In the genomic region with DNA sequence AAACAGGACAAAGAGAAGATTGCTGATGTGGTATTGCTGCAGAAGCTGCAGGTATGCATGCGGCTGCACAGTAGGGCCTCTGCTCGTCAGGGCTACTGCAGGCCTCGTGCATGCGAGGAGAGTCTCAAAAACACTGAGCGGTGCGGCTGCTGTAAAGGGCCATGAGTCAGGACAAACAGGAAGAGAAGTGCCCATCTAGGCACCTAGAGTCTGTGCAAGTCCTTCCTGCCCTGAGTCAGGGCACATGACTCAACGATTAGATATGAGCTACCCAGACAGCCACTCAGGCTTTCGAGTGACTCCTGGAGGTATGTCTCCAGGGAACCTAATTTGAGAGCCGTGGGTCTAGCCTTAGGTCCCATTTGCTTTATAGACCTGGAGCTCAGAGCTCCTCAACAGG, we compare ENCODE assay signal across 9 mouse cellular contexts. TPM values are rescaled to one million over a fixed set of nuclear protein-coding genes. Genes with fewer than 3 reads are reported as not detected.
DNase-seq lines count a peak whose midpoint lies in the region.
"Had no signal": no experiment of that assay in that cellular context is flagged by ENCODE, and none has a peak within 500 bp of the region (broad histone marks: within the 10 kb centered on the region; RNA-seq: fewer than 3 reads in every experiment).

No protein-coding gene starts in this region.

- H3K4me3 ChIP-seq in heart, embryonic 10.5 days = no peak overlapping the region
- no peak overlapping the region for H3K4me3 ChIP-seq in limb, embryonic 10.5 days
- no peak overlapping the region for H3K4me3 ChIP-seq in forebrain, embryonic 10.5 days

- 48% methylated on average over 9 of the region's 9 CpGs for WGBS in heart, embryonic 10.5 days
- 81% methylated on average over 9 of the region's 9 CpGs for WGBS in limb, embryonic 10.5 days
- WGBS in forebrain, embryonic 10.5 days = 87% methylated on average over 9 of the region's 9 CpGs

- no peaks in the 10 kb centered on the region for H3K27me3 ChIP-seq in heart, embryonic 10.5 days (ENCODE audit: insufficient read depth, poor library complexity, severe bottlenecking)
- H3K27me3 ChIP-seq in limb, embryonic 10.5 days (ENCODE audit: low read depth, poor library complexity, severe bottlenecking) = no peaks in the 10 kb centered on the region
- no peaks in the 10 kb centered on the region for H3K27me3 ChIP-seq in forebrain, embryonic 10.5 days (ENCODE audit: poor library complexity, severe bottlenecking)

- 0 out of 2 replicates have a peak, but pooled peaks cover 2% of the 10 kb centered on the region for H3K36me3 ChIP-seq in heart, embryonic 10.5 days
- no peaks in the 10 kb centered on the region for H3K36me3 ChIP-seq in limb, embryonic 10.5 days
- H3K36me3 ChIP-seq in forebrain, embryonic 10.5 days (replicated peaks) = no peaks in the 10 kb centered on the region

- H3K27ac ChIP-seq in heart, embryonic 10.5 days = peak overlapping the region; percentile 56
- H3K27ac ChIP-seq in limb, embryonic 10.5 days = 0 out of 2 replicates have a peak overlapping the region, but pooled peaks have one; percentile 4
- H3K27ac ChIP-seq in forebrain, embryonic 10.5 days = no peak overlapping the region

- DNase-seq in heart, embryonic 10.5 days (ENCODE audit: low spot score) = no peak
- DNase-seq in heart, adult 18-20 months = no peak
- peak; percentile 78 for DNase-seq in 3134 (ENCODE audit: extremely low read depth, insufficient read length, low spot score)
- DNase-seq in adrenal gland, adult 8-10 months = peak; percentile 27
- DNase-seq in limb, embryonic 10.5 days (ENCODE audit: low spot score) = no peak
- DNase-seq in forebrain, embryonic 10.5 days (ENCODE audit: extremely low spot score, low spot score) = no peak
- no peak for DNase-seq in left cerebral cortex, postnatal 36 days (ENCODE audit: low spot score in 2 of 2)
- DNase-seq in right cerebral cortex, postnatal 14 days = no peak
- DNase-seq: cerebellum, postnatal 10 days had no signal

- intact Hi-C loops in left cerebral cortex, postnatal 36 days (cut with DNase I) = no loop called here

- no peaks in the 10 kb centered on the region for H3K9me3 ChIP-seq in heart, embryonic 10.5 days
- H3K9me3 ChIP-seq in limb, embryonic 10.5 days (replicated peaks) = no peaks in the 10 kb centered on the region
- no peaks in the 10 kb centered on the region for H3K9me3 ChIP-seq in forebrain, embryonic 10.5 days

- peaks cover 51% of the 10 kb centered on the region for H3K4me1 ChIP-seq in heart, embryonic 10.5 days
- peaks cover 36% of the 10 kb centered on the region for H3K4me1 ChIP-seq in limb, embryonic 10.5 days
- H3K4me1 ChIP-seq in forebrain, embryonic 10.5 days = peaks cover 34% of the 10 kb centered on the region

RNA-seq across cellular contexts. Expression of a gene that starts 26.5 kb away (rescaled TPM):
- polyA plus RNA-seq in heart, embryonic 10.5 days (2016; fragmentation: Nextera tagmentation; extraction: Ambion mirVana) = 2.9 TPM in 2 replicates
- 1 to 10 TPM; 4.1 to 5.8 TPM for total RNA-seq in heart, adult 18-20 months (2021)
- total RNA-seq in adrenal gland, adult 8-10 months (2022) = 10 to 100 TPM in 2 of 4 experiments, 1 to 10 TPM in 2; 7.6 to 16.6 (median 11.2) TPM
- 4.3 and 4.8 TPM in 2 replicates for polyA plus RNA-seq in limb, embryonic 10.5 days (2016; fragmentation: Nextera tagmentation; extraction: Ambion mirVana)
- polyA plus RNA-seq in forebrain, embryonic 10.5 days (2016; fragmentation: Nextera tagmentation; extraction: Ambion mirVana) = 1.6 TPM in 2 replicates
- total RNA-seq in left cerebral cortex, postnatal 36 days (2021) = 1 to 10 TPM; 2.0 to 3.4 TPM

RNA-seq across cellular contexts. Expression of a gene that starts 50.1 kb away (rescaled TPM):
- 393 and 440 TPM in 2 replicates for polyA plus RNA-seq in heart, embryonic 10.5 days (2016; fragmentation: Nextera tagmentation; extraction: Ambion mirVana)
- 100 to 1,000 TPM; 307 to 322 TPM for total RNA-seq in heart, adult 18-20 months (2021)
- 100 to 1,000 TPM; 252 to 380 (median 304) TPM for total RNA-seq in adrenal gland, adult 8-10 months (2022)
- 400 and 433 TPM in 2 replicates for polyA plus RNA-seq in limb, embryonic 10.5 days (2016; fragmentation: Nextera tagmentation; extraction: Ambion mirVana)
- polyA plus RNA-seq in forebrain, embryonic 10.5 days (2016; fragmentation: Nextera tagmentation; extraction: Ambion mirVana) = 394 and 405 TPM in 2 replicates
- total RNA-seq in left cerebral cortex, postnatal 36 days (2021) = 100 to 1,000 TPM; 230 to 254 TPM

RNA-seq across cellular contexts. Expression of a gene that starts 54.8 kb away (rescaled TPM):
- 4.0 and 6.8 TPM in 2 replicates for polyA plus RNA-seq in heart, embryonic 10.5 days (2016; fragmentation: Nextera tagmentation; extraction: Ambion mirVana)
- 10 to 100 TPM; 14.9 to 16.4 TPM for total RNA-seq in heart, adult 18-20 months (2021)
- 10 to 100 TPM; 30.6 to 34.9 (median 32.4) TPM for total RNA-seq in adrenal gland, adult 8-10 months (2022)
- polyA plus RNA-seq in limb, embryonic 10.5 days (2016; fragmentation: Nextera tagmentation; extraction: Ambion mirVana) = 3.7 and 4.6 TPM in 2 replicates
- 3.1 and 3.4 TPM in 2 replicates for polyA plus RNA-seq in forebrain, embryonic 10.5 days (2016; fragmentation: Nextera tagmentation; extraction: Ambion mirVana)
- 10 to 100 TPM; 13.9 to 16.5 TPM for total RNA-seq in left cerebral cortex, postnatal 36 days (2021)

Comparison
In these comparisons a context has a peak if more than half of its experiments do, and no peak if none do; other contexts are left out.
1. DNase-seq: peak in 3134 (single experiment) and adrenal gland, adult 8-10 months (single experiment); none in heart, embryonic 10.5 days (single experiment), heart, adult 18-20 months (0 of 2), limb, embryonic 10.5 days (single experiment), forebrain, embryonic 10.5 days (single experiment), left cerebral cortex, postnatal 36 days (0 of 2) and right cerebral cortex, postnatal 14 days (single experiment).